Mouse (Mus musculus) brain, embryonic 14.5 days (tissue): ENCODE data around the gene Atg16l2. TPM values are rescaled to one million over a fixed set of nuclear protein-coding genes. Genes with fewer than 3 reads are reported as not detected.

Experiments used
- DNase-seq: peaks from one replicate; pipeline ENCODE4 v3.0.0-alpha.2; 2011; ENCODE audit warnings: low read depth
- CTCF ChIP-seq: fragments of 200-500 bp; IDR thresholded peaks from 2 replicates; pipeline ENCODE4 v1.5.1; 2012; ENCODE audit warnings: inconsistent platforms, mild to moderate bottlenecking, moderate library complexity, borderline replicate concordance; ENCODE audit not compliant: insufficient read depth, insufficient read length; ENCODE audit errors: extremely low read depth
- POLR2A ChIP-seq: fragments of 200-500 bp; IDR thresholded peaks from 2 replicates; pipeline ENCODE4 v1.6.1; 2012; ENCODE audit warnings: mild to moderate bottlenecking, inconsistent platforms, borderline replicate concordance; ENCODE audit not compliant: poor library complexity, insufficient read depth, insufficient read length, severe bottlenecking; ENCODE audit errors: extremely low read depth
- polyA plus RNA-seq: library from polyadenylated mRNA; depleted of rRNA; stranded (reverse); fragments of >200 nt; gene quantifications from 2 replicates; pipeline ENCODE4 v1.2.3, GENCODE M21; 2012

Atg16l2 gene
- polyA plus RNA-seq, 1 experiment, result 21.6 TPM

DNA sequence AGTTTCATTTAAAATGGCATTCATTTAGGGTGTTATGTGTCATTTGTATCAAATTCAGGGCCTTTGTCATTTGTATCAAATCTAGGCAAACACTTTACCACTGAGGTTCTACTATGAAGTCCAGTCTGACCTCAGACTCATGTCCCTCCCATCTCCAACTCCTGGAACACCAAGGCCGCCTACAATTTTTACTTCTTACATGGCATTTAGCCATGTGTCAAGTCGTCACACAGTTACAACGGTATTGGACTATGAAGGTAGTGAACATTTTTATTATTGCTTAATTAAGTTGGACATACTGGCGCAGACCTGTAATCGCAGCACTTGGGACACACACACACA lies 7.9 kb upstream of the Atg16l2 start:
- no peak for DNase-seq

GRCm38 (mm10) chr7:101306841-101307240 lies 4.8 kb upstream of the Atg16l2 start:
- no peak for DNase-seq
- no peak for TF ChIP-seq POLR2A
- no peak for TF ChIP-seq CTCF

More for the DNA sequence above, 7.9 kb upstream of the Atg16l2 start:
- TF ChIP-seq POLR2A (no peak), CTCF (no peak)

- no peak for DNase-seq
- no peak for TF ChIP-seq POLR2A
- TF ChIP-seq CTCF, result no peak
Observed at GRCm38 (mm10) chr7:101302691-101303090, 640 bp upstream of the Atg16l2 start.

GRCm38 (mm10) chr7:101301361-101301880 lies 630 bp downstream of the Atg16l2 start:
- DNase-seq, result no peak
- no peak for TF ChIP-seq CTCF
- no peak for TF ChIP-seq POLR2A

DNA sequence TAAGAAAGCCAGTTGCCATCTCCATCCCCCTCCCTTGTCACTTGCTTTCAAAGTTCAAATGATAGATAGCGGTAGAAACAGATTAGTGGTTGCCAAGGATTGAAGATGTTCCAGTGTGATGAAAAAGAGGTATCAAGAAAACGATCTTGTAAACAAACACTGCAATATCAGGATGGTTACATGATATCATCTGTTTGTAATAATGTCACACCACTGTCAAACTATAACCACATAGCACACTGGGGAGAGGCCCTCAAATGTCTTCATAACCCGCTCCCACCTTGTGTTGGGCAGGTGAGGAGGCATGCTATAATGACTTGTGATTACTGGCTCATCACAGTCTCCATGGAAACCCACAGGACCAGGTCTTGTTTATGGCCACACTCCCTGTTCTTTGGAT lies 3.7 kb downstream of the Atg16l2 start:
- no peak for TF ChIP-seq CTCF
- no peak for DNase-seq

DNA sequence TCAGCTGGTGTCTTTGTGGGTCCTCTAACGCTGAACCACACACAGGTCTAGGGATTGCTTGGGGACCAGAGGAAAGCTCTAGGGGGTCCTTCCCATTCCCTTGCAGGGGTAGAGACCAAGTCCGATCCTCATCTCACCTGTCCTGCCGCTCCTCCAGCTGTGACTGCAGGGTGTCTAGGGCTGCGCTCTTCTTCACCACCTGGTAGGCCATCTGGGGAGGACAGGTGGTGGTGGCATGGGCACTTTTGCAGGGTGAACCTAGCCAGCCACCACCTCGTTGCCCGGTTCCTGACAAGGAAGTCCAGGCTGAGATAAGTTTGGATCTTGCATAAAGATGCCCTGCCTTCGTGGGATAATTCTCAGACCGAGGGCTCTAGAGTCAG lies 5.0 kb downstream of the Atg16l2 start:
- no peak for DNase-seq
- TF ChIP-seq CTCF (no peak), POLR2A (no peak)

DNA sequence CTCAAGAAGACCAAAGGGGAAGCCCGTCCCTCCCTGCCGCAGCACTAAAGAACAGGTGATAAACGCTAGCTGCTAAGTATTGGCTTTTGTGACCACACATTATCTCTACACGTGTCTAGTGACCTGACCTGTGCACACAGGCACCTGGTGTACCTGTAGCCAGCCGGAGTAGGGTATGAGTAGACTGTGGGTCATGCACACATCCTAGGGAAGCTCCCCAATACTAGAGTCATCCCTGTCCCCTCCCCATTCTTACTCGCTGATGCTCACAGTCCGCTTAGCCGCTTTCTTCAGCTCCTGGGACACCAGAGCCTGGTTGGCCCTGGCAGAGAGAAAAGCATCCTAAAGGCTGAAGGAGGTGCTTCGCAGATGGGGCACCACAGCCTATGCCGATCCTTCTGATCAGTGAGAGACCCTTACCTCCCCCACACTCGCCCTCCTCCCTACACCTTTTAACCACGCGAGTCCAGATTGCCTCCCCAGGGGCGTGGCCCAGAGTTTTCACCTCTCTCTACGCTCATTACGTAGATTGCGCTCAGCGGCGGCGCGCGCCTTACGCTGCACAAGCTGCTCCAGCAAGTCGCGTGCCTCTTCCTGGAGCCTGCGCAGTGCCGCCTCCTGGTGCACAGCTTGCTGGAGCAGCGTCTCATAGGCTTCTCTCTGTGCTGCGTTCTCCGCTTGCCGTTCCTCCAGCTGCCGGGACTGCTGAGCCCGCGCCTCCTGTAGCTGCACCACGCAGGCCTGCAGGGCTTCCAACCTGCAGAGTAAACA lies 5.6 kb downstream of the Atg16l2 start:
- TF ChIP-seq POLR2A, result no peak
- peak; percentile 48; the same call in 1 of the 2 replicates for TF ChIP-seq CTCF

DNA sequence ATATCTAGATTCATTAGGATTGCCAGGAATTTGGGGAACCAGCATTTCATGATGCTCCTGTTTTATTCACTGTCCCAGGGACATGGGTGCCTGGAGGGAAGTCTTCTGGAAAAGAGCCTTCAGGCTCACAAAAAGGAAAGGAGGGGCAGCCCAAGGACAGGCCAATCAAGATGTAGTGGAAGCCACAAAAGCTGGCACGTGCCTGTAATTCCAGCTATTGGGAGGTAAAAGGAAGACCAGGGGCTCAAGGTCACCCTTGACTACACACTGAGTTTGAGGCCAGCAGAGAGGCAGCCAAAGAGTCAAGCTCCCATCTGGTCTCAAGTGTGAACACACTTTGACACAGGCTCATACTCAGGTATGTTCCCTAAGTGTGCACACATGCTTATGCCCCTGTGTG lies 6.6 kb downstream of the Atg16l2 start:
- no peak for TF ChIP-seq CTCF
- TF ChIP-seq POLR2A, result no peak
- DNase-seq, result no peak

More for the DNA sequence above, 5.6 kb downstream of the Atg16l2 start:
- peak; percentile 97 for DNase-seq

DNA sequence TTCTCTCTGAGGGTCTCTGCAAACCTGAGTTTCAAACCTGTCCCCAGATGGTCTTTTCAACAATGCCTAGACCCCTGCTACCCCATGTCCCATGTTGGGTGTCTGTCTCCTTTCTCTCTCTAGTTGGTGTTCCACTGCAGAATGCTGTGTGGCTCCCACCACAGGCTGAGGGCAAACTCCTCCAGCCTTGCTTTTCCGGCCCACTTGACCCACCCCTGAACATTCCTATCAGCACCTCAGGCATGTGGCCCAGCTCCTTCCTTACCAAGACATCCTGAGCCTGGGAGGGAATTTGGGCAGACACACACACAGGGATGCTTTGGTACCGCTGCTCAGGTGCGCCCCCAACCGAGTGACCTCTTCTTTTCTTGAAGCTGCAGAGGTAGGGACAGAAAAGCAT lies 8.4 kb downstream of the Atg16l2 start:
- TF ChIP-seq POLR2A (no peak), CTCF (no peak)
- DNase-seq, result no peak

DNA sequence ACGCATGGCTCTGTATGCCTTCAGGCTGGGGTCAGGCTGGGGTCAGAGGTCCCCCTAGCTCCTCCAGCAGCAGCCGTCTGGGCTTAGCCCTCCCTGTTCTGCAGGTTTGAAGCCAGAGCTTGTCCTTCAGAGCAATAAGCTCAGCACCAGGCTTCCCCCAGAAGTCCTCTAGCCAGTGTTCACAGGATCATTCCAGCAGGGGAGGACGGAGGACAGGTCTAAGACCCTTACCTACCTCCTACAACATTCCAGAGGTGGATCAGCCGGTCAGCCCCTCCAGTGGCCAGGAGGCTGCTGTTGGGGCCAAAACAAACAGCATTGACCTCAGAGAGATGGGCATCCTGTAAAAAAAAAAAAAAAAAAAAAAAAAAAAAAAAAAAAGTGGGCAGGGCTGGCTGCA lies 8.9 kb downstream of the Atg16l2 start:
- TF ChIP-seq CTCF (no peak), POLR2A (no peak)
- DNase-seq, result no peak

- DNase-seq, result no peak
- no peak for TF ChIP-seq CTCF
- no peak for TF ChIP-seq POLR2A
Observed at GRCm38 (mm10) chr7:101292696-101293095, 9.4 kb downstream of the Atg16l2 start.

DNA sequence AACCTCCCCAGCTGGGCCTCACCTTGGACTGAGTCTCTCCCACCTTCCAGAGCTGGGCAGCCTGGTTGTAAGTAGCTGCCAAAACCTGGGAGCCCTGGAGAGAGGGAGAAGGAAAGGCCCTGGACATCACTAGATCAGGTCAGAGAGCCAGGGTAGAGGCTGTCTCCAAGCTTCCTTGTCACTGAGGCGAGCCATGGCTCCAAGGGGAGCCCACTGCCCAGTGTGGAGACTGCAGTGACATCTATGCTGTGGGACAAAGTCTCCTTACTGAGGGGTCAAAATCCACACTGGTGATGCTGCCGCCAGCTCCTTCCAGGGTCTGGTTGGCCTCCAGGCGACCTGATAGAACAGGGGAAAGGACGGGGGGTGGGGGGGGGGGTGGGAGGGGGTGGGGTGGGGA lies 10.0 kb downstream of the Atg16l2 start:
- DNase-seq, result no peak
- TF ChIP-seq POLR2A (no peak), CTCF (no peak)
